Mouse (Mus musculus) lung, postnatal 10 days (tissue): ENCODE measurements around the gene Mpp5.

Experiments used
- DNase-seq: peaks from one replicate; pipeline ENCODE4 v3.0.0; 2021

The Mpp5 gene

DNA sequence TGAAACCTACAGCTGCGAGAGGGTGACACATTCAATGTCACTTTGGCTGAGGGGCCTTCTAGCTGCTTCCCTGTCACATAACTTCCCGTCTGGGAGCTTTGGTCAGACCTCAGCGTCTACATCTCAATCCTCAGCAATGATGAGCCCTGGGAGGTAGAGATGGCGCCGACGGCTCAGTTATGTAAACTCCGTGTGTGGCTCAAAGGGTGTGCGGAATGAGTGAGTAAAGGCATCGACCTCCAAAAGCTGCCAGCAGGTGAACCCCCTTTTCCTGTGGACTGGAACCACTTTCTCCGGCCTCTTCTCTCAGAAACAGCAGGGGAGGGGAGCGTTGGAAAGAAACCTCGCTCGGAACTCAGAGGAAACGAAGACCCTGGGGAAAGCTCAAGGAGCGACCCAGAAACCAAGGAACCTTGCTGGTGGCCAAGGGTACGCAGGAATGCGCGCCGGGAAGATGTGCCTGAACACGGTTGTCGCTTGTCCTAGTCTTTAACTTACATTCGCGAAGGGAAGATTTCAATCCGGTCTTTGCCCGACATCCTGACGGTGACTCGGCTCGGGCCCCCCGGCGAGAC, 112.3 kb downstream of the Mpp5 start:
- DNase-seq = no peak

- DNase-seq = peak; percentile 99
Measured at GRCm38 (mm10) chr12:78861496-78862253, 113.0 kb downstream of the Mpp5 start, which contains the start of the genes Atp6v1d and Eif2s1. Atp6v1d (minus strand) TSS chr12:78861638. Eif2s1 (plus strand) TSS chr12:78861819.

- no peak for DNase-seq
Measured at GRCm38 (mm10) chr12:78862254-78862730, 113.6 kb downstream of the Mpp5 start.

- peak; percentile 25 for DNase-seq
Measured at GRCm38 (mm10) chr12:78865434-78865833, 116.7 kb downstream of the Mpp5 start.

- DNase-seq = no peak
Measured at GRCm38 (mm10) chr12:78868115-78868514, 119.4 kb downstream of the Mpp5 start.

DNA sequence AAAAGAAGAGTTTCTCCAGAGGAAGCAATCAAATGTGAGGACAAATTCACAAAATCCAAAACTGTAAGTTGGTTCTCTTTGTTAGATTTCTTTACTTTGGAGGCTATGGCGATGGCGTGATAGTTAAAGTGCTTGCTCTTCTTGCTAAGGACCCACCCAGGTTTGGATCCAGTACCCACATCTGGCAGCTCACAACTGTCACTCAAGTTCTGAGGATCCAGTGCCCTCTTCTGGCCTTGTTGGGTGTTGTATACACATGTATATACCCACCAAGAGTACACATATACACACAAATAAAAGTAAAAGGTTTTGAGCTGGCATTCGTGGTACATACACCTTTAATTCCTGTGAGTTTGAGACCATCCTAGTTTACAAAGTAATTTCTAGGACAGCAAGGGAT, 125.9 kb downstream of the Mpp5 start:
- DNase-seq = no peak

DNA sequence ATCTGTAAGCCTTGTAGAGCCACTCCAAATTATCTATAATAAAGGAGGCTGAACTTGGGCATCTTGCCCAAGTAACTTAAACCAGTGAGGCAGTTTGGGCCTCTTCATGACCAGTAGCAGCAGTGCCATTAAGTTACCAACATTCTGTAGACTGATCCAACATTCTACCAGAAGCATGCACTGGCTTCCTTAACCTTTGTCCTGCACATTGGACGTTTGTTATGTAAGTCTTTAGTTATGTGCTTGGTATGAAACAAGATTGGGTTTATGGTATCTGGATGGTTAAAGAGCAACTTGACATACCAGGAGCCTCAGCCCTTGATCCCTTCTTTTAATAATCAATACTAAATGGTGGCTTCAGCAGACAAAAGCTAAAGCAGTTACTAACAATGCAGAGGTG, 141.4 kb downstream of the Mpp5 start:
- no peak for DNase-seq
